21 mouse cellular contexts compared by ENCODE assay signal in the genomic region with DNA sequence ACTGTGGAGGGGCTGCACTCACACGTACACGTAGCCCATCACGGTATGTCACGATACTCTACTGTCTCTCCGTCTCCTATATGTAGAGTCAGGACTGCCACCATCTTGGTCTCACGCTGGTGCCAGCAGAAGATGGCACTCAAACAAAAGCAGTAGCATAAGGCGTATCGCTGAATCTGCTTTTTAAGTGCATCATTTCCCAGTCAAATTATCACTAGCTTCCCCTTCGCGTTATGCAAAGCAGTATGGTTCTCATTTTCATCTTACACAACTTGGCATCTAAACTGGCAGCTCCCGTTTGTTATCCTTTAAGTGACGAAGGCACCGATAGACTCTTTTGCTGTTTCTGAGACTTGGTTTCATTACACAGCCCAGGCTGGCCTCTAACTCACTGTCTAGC.
"Had no signal": no experiment of that assay in that cellular context is flagged by ENCODE, and none has a peak within 500 bp of the region (broad histone marks: within the 10 kb centered on the region; RNA-seq: fewer than 3 reads in every experiment).

No protein-coding gene starts in this region.

- H3K4me1 ChIP-seq: liver, embryonic 12.5 days; liver, embryonic 15.5 days; midbrain, embryonic 10.5 days; neural tube, embryonic 13.5 days had no signal

- H3K9ac ChIP-seq: kidney, embryonic 15.5 days; limb, embryonic 13.5 days; liver, embryonic 12.5 days; liver, embryonic 15.5 days; lung, embryonic 15.5 days; midbrain, embryonic 13.5 days; neural tube, embryonic 13.5 days had no signal

- H3K4me2 ChIP-seq: kidney, embryonic 15.5 days; limb, embryonic 13.5 days; liver, embryonic 12.5 days; liver, embryonic 15.5 days; lung, embryonic 15.5 days; midbrain, embryonic 13.5 days; neural tube, embryonic 13.5 days had no signal

- DNase-seq: kidney, postnatal 10 days; kidney, postnatal 36 days; layer of hippocampus, postnatal 36 days; liver; lung, adult 18-20 months; lung, postnatal 10 days; lung, postnatal 36 days; thymus, postnatal 25 days had no signal

- H3K27me3 ChIP-seq: kidney, embryonic 15.5 days; limb, embryonic 13.5 days; liver, embryonic 12.5 days; liver, embryonic 15.5 days; lung, embryonic 15.5 days; megakaryocyte, embryonic 14.5 days; midbrain, embryonic 13.5 days; neural tube, embryonic 13.5 days had no signal

- H3K9me3 ChIP-seq: kidney, embryonic 15.5 days; limb, embryonic 10.5 days; limb, embryonic 13.5 days; liver, embryonic 12.5 days; liver, embryonic 15.5 days; lung, embryonic 15.5 days; megakaryocyte, embryonic 14.5 days; midbrain, embryonic 10.5 days; midbrain, embryonic 13.5 days; neural tube, embryonic 13.5 days had no signal

- ATAC-seq: liver, embryonic 12.5 days; midbrain, embryonic 13.5 days; midbrain, embryonic 16.5 days had no signal

- H3K27ac ChIP-seq: kidney, embryonic 15.5 days; limb, embryonic 10.5 days; limb, embryonic 13.5 days; liver, embryonic 12.5 days; liver, embryonic 15.5 days; lung, embryonic 15.5 days; midbrain, embryonic 10.5 days; midbrain, embryonic 13.5 days; neural tube, embryonic 13.5 days; stomach, postnatal 0 days had no signal

- H3K4me3 ChIP-seq: kidney, embryonic 15.5 days; limb, embryonic 10.5 days; limb, embryonic 13.5 days; liver, embryonic 12.5 days; liver, embryonic 15.5 days; lung, embryonic 15.5 days; megakaryocyte, embryonic 14.5 days; midbrain, embryonic 10.5 days; midbrain, embryonic 13.5 days; myocyte; neural tube, embryonic 13.5 days had no signal
